In genomic region chr11:87750043-87750421, GRCm38 (mm10) we compare ENCODE assay signal across 10 mouse cellular contexts. TPM values are rescaled to one million over a fixed set of nuclear protein-coding genes. Genes with fewer than 3 reads are reported as not detected.
DNase-seq lines count a peak whose midpoint lies in the region; ATAC-seq and TF ChIP-seq lines count a peak whose summit lies in the region.
"Had no signal": no experiment of that assay in that cellular context is flagged by ENCODE, and none has a peak within 500 bp of the region (broad histone marks: within the 10 kb centered on the region; RNA-seq: fewer than 3 reads in every experiment).

No protein-coding gene starts in this region.

- H3K9me3 ChIP-seq in kidney, embryonic 16.5 days (ENCODE audit: low read length) = no peaks in the 10 kb centered on the region
- H3K9me3 ChIP-seq in G1E (replicated peaks) = no peaks in the 10 kb centered on the region
- no peaks in the 10 kb centered on the region for H3K9me3 ChIP-seq in hindbrain, postnatal 0 days (ENCODE audit: low read length)

- H3K4me1 ChIP-seq in kidney, embryonic 16.5 days (ENCODE audit: insufficient read depth, low read length) = peaks cover 12% of the 10 kb centered on the region
- H3K4me1 ChIP-seq in G1E (ENCODE audit: insufficient read depth, low read depth, low read length) = peaks cover 89% of the 10 kb centered on the region
- no peaks in the 10 kb centered on the region for H3K4me1 ChIP-seq in hindbrain, postnatal 0 days (ENCODE audit: insufficient read depth, low read length)

- no peak for DNase-seq in kidney, adult 18-20 months
- no peak for DNase-seq in G1E (ENCODE audit: low spot score)
- DNase-seq in c-Kit-positive CD71-positive TER-119-positive erythroid progenitor cells, embryonic 14.5 days (ENCODE audit: low spot score) = peak; percentile 84
- no peak for DNase-seq in cerebellum, adult 11-12 months
- DNase-seq in hindbrain, postnatal 0 days (ENCODE audit: low spot score) = no peak
- no peak for DNase-seq in B cell, adult 2 months
- DNase-seq: cerebellum, postnatal 36 days had no signal

- H3K9ac ChIP-seq in kidney, embryonic 16.5 days (replicated peaks; ENCODE audit: low read length) = no peak overlapping the region
- H3K9ac ChIP-seq in hindbrain, postnatal 0 days (replicated peaks; ENCODE audit: low read length) = no peak overlapping the region

- no peaks in the 10 kb centered on the region for H3K27me3 ChIP-seq in kidney, embryonic 16.5 days (ENCODE audit: insufficient read depth, low read length)
- no peaks in the 10 kb centered on the region for H3K27me3 ChIP-seq in G1E (ENCODE audit: insufficient read depth, low read length)
- H3K27me3 ChIP-seq in hindbrain, postnatal 0 days (ENCODE audit: insufficient read depth, low read length) = no peaks in the 10 kb centered on the region

- H3K36me3 ChIP-seq in kidney, embryonic 16.5 days (ENCODE audit: insufficient read depth, low read length) = no peaks in the 10 kb centered on the region; the same call in 1 of the 2 replicates
- H3K36me3 ChIP-seq in G1E (replicated peaks) = peaks cover 22% of the 10 kb centered on the region
- 0 out of 2 replicates have a peak, but pooled peaks cover under 1% of the 10 kb centered on the region for H3K36me3 ChIP-seq in hindbrain, postnatal 0 days (ENCODE audit: insufficient read depth, low read length)

- H3K4me3 ChIP-seq in kidney, embryonic 16.5 days (ENCODE audit: low read length) = no peak overlapping the region
- peak overlapping the region; percentile 70 for H3K4me3 ChIP-seq in G1E (ENCODE audit: low read depth, low read length)
- H3K4me3 ChIP-seq in hindbrain, postnatal 0 days (ENCODE audit: low read length) = no peak overlapping the region

- H3K27ac ChIP-seq in kidney, embryonic 16.5 days (ENCODE audit: low read length) = peak overlapping the region; percentile 47; the same call in 1 of the 2 replicates
- no peak overlapping the region for H3K27ac ChIP-seq in hindbrain, postnatal 0 days

- 75% methylated on average over 11 of the region's 11 CpGs for WGBS in kidney, embryonic 16.5 days
- 81% methylated on average over 11 of the region's 11 CpGs for WGBS in hindbrain, postnatal 0 days

- no peak for TF ChIP-seq CTCF in G1E (IDR thresholded peaks at IDR 0.05; ENCODE audit: low read depth, low read length)
- TF ChIP-seq CTCF in hindbrain, postnatal 0 days (IDR thresholded peaks at IDR 0.05; ENCODE audit: low read depth) = no peak

- no peak for ATAC-seq in kidney, embryonic 16.5 days (ENCODE audit: low FRiP score, low TSS enrichment)
- no peak for ATAC-seq in G1E (ENCODE audit: extremely low read depth, insufficient number of reproducible peaks, low FRiP score, poor library complexity, severe bottlenecking)
- ATAC-seq in megakaryocyte progenitor cell, adult 5-6 weeks (replicated peaks; ENCODE audit: poor library complexity) = peak; percentile 22
- ATAC-seq in hindbrain, postnatal 0 days = no peak

- H3K4me2 ChIP-seq in kidney, embryonic 16.5 days (replicated peaks; ENCODE audit: low read depth, low read length) = no peak overlapping the region
- H3K4me2 ChIP-seq in hindbrain, postnatal 0 days (ENCODE audit: low read depth, low read length) = no peak overlapping the region

RNA-seq across cellular contexts. Expression of gene Tspoap1, which starts 10.3 kb away (rescaled TPM):
- polyA plus RNA-seq in kidney, embryonic 16.5 days (2015; fragmentation: Nextera tagmentation; extraction: Ambion mirVana) = 4.7 and 5.6 TPM in 2 replicates
- total RNA-seq in G1E (2014; fragmentation: Nextera tagmentation) (3.9 and 9.9 TPM in 2 replicates), G1E (2017) (17.4 and 21.2 TPM in 2 replicates)
- polyA plus RNA-seq in G1E (2012) = 10.2 and 10.4 TPM in 2 replicates
- total RNA-seq in megakaryocyte progenitor cell, adult 5-6 weeks (2015) = 34.1 and 38.5 TPM in 2 replicates
- total RNA-seq in megakaryocyte progenitor cell, adult 5-6 weeks (2017) = 47.0 and 66.4 TPM in 2 replicates
- total RNA-seq in hindbrain, postnatal 0 days (2014; rRNA removed) = 103 and 137 TPM in 2 replicates
- 33.2 and 35.6 TPM in 2 replicates for polyA plus RNA-seq in hindbrain, postnatal 0 days (2015; fragmentation: Nextera tagmentation; extraction: Ambion mirVana)
- total RNA-seq: gastrocnemius, adult 18-20 months had no signal

RNA-seq across cellular contexts. Expression of gene Supt4a, which starts 12.7 kb away (rescaled TPM):
- 156 and 161 TPM in 2 replicates for polyA plus RNA-seq in kidney, embryonic 16.5 days (2015; fragmentation: Nextera tagmentation; extraction: Ambion mirVana)
- 64.1 and 95.8 TPM in 2 replicates for total RNA-seq in G1E (2014; fragmentation: Nextera tagmentation)
- total RNA-seq in G1E (2017) = 155 and 172 TPM in 2 replicates
- polyA plus RNA-seq in G1E (2012) = 14.7 and 15.4 TPM in 2 replicates
- 147 and 161 TPM in 2 replicates for total RNA-seq in megakaryocyte progenitor cell, adult 5-6 weeks (2015)
- 52.8 and 63.7 TPM in 2 replicates for total RNA-seq in megakaryocyte progenitor cell, adult 5-6 weeks (2017)
- total RNA-seq in hindbrain, postnatal 0 days (2014; rRNA removed) = 60.7 and 63.5 TPM in 2 replicates
- 125 and 135 TPM in 2 replicates for polyA plus RNA-seq in hindbrain, postnatal 0 days (2015; fragmentation: Nextera tagmentation; extraction: Ambion mirVana)

RNA-seq across cellular contexts. Expression of gene Mpo, which starts 43.3 kb away (rescaled TPM):
- polyA plus RNA-seq in kidney, embryonic 16.5 days (2015; fragmentation: Nextera tagmentation; extraction: Ambion mirVana) = 1.1 and 1.3 TPM in 2 replicates
- total RNA-seq in G1E (2014; fragmentation: Nextera tagmentation) (not detected in 2 replicates), G1E (2017) (0.05 and 0.70 TPM in 2 replicates)
- 1.6 and 1.7 TPM in 2 replicates for polyA plus RNA-seq in G1E (2012)
- total RNA-seq in megakaryocyte progenitor cell, adult 5-6 weeks (2015) = 13,257 and 15,415 TPM in 2 replicates
- 8,081 and 8,928 TPM in 2 replicates for total RNA-seq in megakaryocyte progenitor cell, adult 5-6 weeks (2017)
- 0.37 TPM in 1 of 2 replicates, not detected in the other for total RNA-seq in hindbrain, postnatal 0 days (2014; rRNA removed)
- 0.10 and 0.55 TPM in 2 replicates for polyA plus RNA-seq in hindbrain, postnatal 0 days (2015; fragmentation: Nextera tagmentation; extraction: Ambion mirVana)
- total RNA-seq: gastrocnemius, adult 18-20 months had no signal

Comparison
In these comparisons a context has a peak if more than half of its experiments do, and no peak if none do; other contexts are left out.
1. RNA of gene Mpo, which starts 43.3 kb away (total RNA-seq): 8,081 to 15,415 TPM in megakaryocyte progenitor cell, adult 5-6 weeks; 0.37 TPM in hindbrain, postnatal 0 days and 0.05 to 0.70 TPM in G1E; every median in the first group is over 1,000 times any median in the second.